In the genomic region with DNA sequence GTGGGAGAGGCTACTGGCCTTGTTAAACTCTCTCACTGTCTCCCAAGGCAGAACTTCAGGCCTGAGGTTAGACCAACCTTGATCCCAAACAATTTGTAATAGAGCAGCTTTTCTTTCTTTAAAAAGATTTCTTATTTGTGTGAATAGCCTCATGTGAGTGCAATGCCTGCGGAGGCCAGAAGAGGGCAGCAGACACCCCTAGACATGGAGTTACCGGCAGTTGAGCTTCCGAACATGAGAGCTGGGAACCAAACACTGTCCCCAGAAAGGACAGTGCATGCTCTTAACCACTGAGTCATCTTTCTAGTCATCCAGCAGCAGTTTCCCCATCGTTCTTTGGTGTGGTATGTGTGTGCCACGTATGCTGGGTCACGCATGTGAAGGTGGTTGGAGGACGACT, we compare ENCODE assay signal across 13 mouse cellular contexts. TPM values are rescaled to one million over a fixed set of nuclear protein-coding genes. Genes with fewer than 3 reads are reported as not detected.
DNase-seq lines count a peak whose midpoint lies in the region; ATAC-seq and TF ChIP-seq lines count a peak whose summit lies in the region.
"Had no signal": no experiment of that assay in that cellular context is flagged by ENCODE, and none has a peak within 500 bp of the region (broad histone marks: within the 10 kb centered on the region; RNA-seq: fewer than 3 reads in every experiment).

No protein-coding gene starts in this region.

- no peak overlapping the region for H3K9ac ChIP-seq in lung, embryonic 15.5 days
- no peak overlapping the region for H3K9ac ChIP-seq in intestine, postnatal 0 days (ENCODE audit: low read depth, low read length)
- no peak overlapping the region for H3K9ac ChIP-seq in stomach, embryonic 15.5 days
- H3K9ac ChIP-seq: hindbrain, embryonic 12.5 days had no signal

- DNase-seq in cerebellum, adult 2 months: no peak
- no peak for DNase-seq in cerebellum, adult 11-12 months
- DNase-seq in lung, adult 18-20 months: no peak
- DNase-seq in cerebellum, postnatal 14 days: no peak
- DNase-seq: cerebellum, adult 9-10 months; right cerebral cortex, postnatal 4 days had no signal

- WGBS in cerebellum, adult 2 months: 93% methylated on average over 7 of the region's 7 CpGs
- WGBS in lung, embryonic 15.5 days: 90% methylated on average over 7 of the region's 7 CpGs
- WGBS in intestine, postnatal 0 days: 93% methylated on average over 7 of the region's 7 CpGs
- 93% methylated on average over 7 of the region's 7 CpGs for WGBS in stomach, embryonic 15.5 days

- no peaks in the 10 kb centered on the region for H3K4me1 ChIP-seq in cerebellum, adult 2 months (ENCODE audit: control insufficient read depth, insufficient read depth, low read length)
- peaks cover 17% of the 10 kb centered on the region for H3K4me1 ChIP-seq in lung, embryonic 15.5 days
- peaks cover 2% of the 10 kb centered on the region; the same call in 1 of the 2 replicates for H3K4me1 ChIP-seq in intestine, postnatal 0 days (replicated peaks; ENCODE audit: control insufficient read depth, insufficient read depth, low read length)
- peaks cover 15% of the 10 kb centered on the region for H3K4me1 ChIP-seq in stomach, embryonic 15.5 days
- H3K4me1 ChIP-seq: hindbrain, embryonic 12.5 days had no signal

- no peaks in the 10 kb centered on the region for H3K36me3 ChIP-seq in lung, embryonic 15.5 days
- H3K36me3 ChIP-seq in intestine, postnatal 0 days (ENCODE audit: control insufficient read depth, insufficient read depth): no peaks in the 10 kb centered on the region
- no peaks in the 10 kb centered on the region for H3K36me3 ChIP-seq in stomach, embryonic 15.5 days
- H3K36me3 ChIP-seq: hindbrain, embryonic 12.5 days had no signal

- no peak for TF ChIP-seq POLR2A in cerebellum, adult 2 months (IDR thresholded peaks at IDR 0.05; ENCODE audit: borderline replicate concordance, insufficient read depth, low read length)

- H3K4me2 ChIP-seq in lung, embryonic 15.5 days: no peak overlapping the region
- H3K4me2 ChIP-seq in intestine, postnatal 0 days (replicated peaks; ENCODE audit: low read depth): no peak overlapping the region
- no peak overlapping the region for H3K4me2 ChIP-seq in stomach, embryonic 15.5 days
- H3K4me2 ChIP-seq: hindbrain, embryonic 12.5 days had no signal

- peak; percentile 53; the same call in 1 of the 2 replicates for TF ChIP-seq CTCF in cerebellum, adult 2 months (IDR thresholded peaks at IDR 0.05; ENCODE audit: borderline replicate concordance, insufficient read depth, low read depth, low read length)
- peak; percentile 68 for TF ChIP-seq CTCF in intestine, postnatal 0 days (IDR thresholded peaks at IDR 0.05; ENCODE audit: low read depth)

- no peaks in the 10 kb centered on the region for H3K9me3 ChIP-seq in lung, embryonic 15.5 days
- no peaks in the 10 kb centered on the region for H3K9me3 ChIP-seq in intestine, postnatal 0 days (ENCODE audit: control insufficient read depth)
- H3K9me3 ChIP-seq in stomach, embryonic 15.5 days: no peaks in the 10 kb centered on the region
- H3K9me3 ChIP-seq: hindbrain, embryonic 12.5 days had no signal

- no peak overlapping the region for H3K4me3 ChIP-seq in cerebellum, adult 2 months (replicated peaks; ENCODE audit: insufficient read depth, low read depth, low read length)
- no peak overlapping the region for H3K4me3 ChIP-seq in lung, embryonic 15.5 days
- H3K4me3 ChIP-seq in intestine, postnatal 0 days (ENCODE audit: low read depth, low read length): no peak overlapping the region
- H3K4me3 ChIP-seq in stomach, embryonic 15.5 days (replicated peaks): no peak overlapping the region
- H3K4me3 ChIP-seq: hindbrain, embryonic 12.5 days; megakaryocyte, embryonic 14.5 days had no signal

- H3K27me3 ChIP-seq in cerebellum, adult 2 months (ENCODE audit: control insufficient read depth, insufficient read depth, low read length): no peaks in the 10 kb centered on the region
- H3K27me3 ChIP-seq in lung, embryonic 15.5 days: no peaks in the 10 kb centered on the region
- no peaks in the 10 kb centered on the region for H3K27me3 ChIP-seq in intestine, postnatal 0 days (replicated peaks; ENCODE audit: control insufficient read depth, insufficient read depth, low read length)
- H3K27me3 ChIP-seq in stomach, embryonic 15.5 days (replicated peaks): no peaks in the 10 kb centered on the region
- H3K27me3 ChIP-seq: hindbrain, embryonic 12.5 days had no signal

- no peak for ATAC-seq in lung, embryonic 15.5 days (ENCODE audit: borderline replicate concordance, extremely low read depth, low FRiP score, low TSS enrichment)
- no peak for ATAC-seq in intestine, postnatal 0 days
- ATAC-seq in stomach, embryonic 15.5 days (ENCODE audit: insufficient read depth, low FRiP score, low read depth): no peak
- ATAC-seq in cerebellum, adult (ENCODE audit: insufficient number of reproducible peaks, low FRiP score, low TSS enrichment): no peak

- no peak overlapping the region for H3K27ac ChIP-seq in cerebellum, adult 2 months (ENCODE audit: insufficient read depth, low read length)
- peak overlapping the region; percentile 88 for H3K27ac ChIP-seq in lung, embryonic 15.5 days
- peak overlapping the region; percentile 35; the same call in 1 of the 2 replicates for H3K27ac ChIP-seq in intestine, postnatal 0 days (ENCODE audit: low read depth, low read length)
- peak overlapping the region; percentile 68 for H3K27ac ChIP-seq in stomach, embryonic 15.5 days
- H3K27ac ChIP-seq: hindbrain, embryonic 12.5 days had no signal

RNA-seq across cellular contexts. Expression of a gene that starts 10.1 kb away (rescaled TPM):
- 203 and 218 TPM in 2 replicates for polyA plus RNA-seq in cerebellum, adult 2 months (2012; rRNA removed)
- 149 and 169 TPM in 2 replicates for polyA plus RNA-seq in lung, embryonic 15.5 days (2015; fragmentation: Nextera tagmentation; extraction: Ambion mirVana)
- 14.5 and 16.2 TPM in 2 replicates for polyA plus RNA-seq in intestine, postnatal 0 days (2015; fragmentation: Nextera tagmentation; extraction: Ambion mirVana)
- 43.9 and 48.5 TPM in 2 replicates for polyA plus RNA-seq in stomach, embryonic 15.5 days (2015; fragmentation: Nextera tagmentation; extraction: Ambion mirVana)

RNA-seq across cellular contexts. Expression of a gene that starts 11.5 kb away (rescaled TPM):
- polyA plus RNA-seq in cerebellum, adult 2 months (2012; rRNA removed): 54.9 and 56.3 TPM in 2 replicates
- polyA plus RNA-seq in lung, embryonic 15.5 days (2015; fragmentation: Nextera tagmentation; extraction: Ambion mirVana): 74.4 and 75.2 TPM in 2 replicates
- 43.2 and 44.0 TPM in 2 replicates for polyA plus RNA-seq in intestine, postnatal 0 days (2015; fragmentation: Nextera tagmentation; extraction: Ambion mirVana)
- polyA plus RNA-seq in stomach, embryonic 15.5 days (2015; fragmentation: Nextera tagmentation; extraction: Ambion mirVana): 64.7 and 70.9 TPM in 2 replicates

RNA-seq across cellular contexts. Expression of a gene that starts 34.3 kb away (rescaled TPM):
- polyA plus RNA-seq in cerebellum, adult 2 months (2012; rRNA removed): 6.1 and 6.3 TPM in 2 replicates
- polyA plus RNA-seq in lung, embryonic 15.5 days (2015; fragmentation: Nextera tagmentation; extraction: Ambion mirVana): 6.6 and 7.5 TPM in 2 replicates
- polyA plus RNA-seq in intestine, postnatal 0 days (2015; fragmentation: Nextera tagmentation; extraction: Ambion mirVana): 4.6 and 5.7 TPM in 2 replicates
- 6.2 and 6.9 TPM in 2 replicates for polyA plus RNA-seq in stomach, embryonic 15.5 days (2015; fragmentation: Nextera tagmentation; extraction: Ambion mirVana)

RNA-seq across cellular contexts. Expression of a gene that starts 34.9 kb away (rescaled TPM):
- polyA plus RNA-seq in cerebellum, adult 2 months (2012; rRNA removed): 177 and 191 TPM in 2 replicates
- polyA plus RNA-seq in lung, embryonic 15.5 days (2015; fragmentation: Nextera tagmentation; extraction: Ambion mirVana): 131 and 139 TPM in 2 replicates
- 1,079 and 1,142 TPM in 2 replicates for polyA plus RNA-seq in intestine, postnatal 0 days (2015; fragmentation: Nextera tagmentation; extraction: Ambion mirVana)
- polyA plus RNA-seq in stomach, embryonic 15.5 days (2015; fragmentation: Nextera tagmentation; extraction: Ambion mirVana): 132 and 159 TPM in 2 replicates

RNA-seq across cellular contexts. Expression of a gene that starts 39.2 kb away (rescaled TPM):
- polyA plus RNA-seq in cerebellum, adult 2 months (2012; rRNA removed): 0.25 and 0.30 TPM in 2 replicates
- polyA plus RNA-seq in lung, embryonic 15.5 days (2015; fragmentation: Nextera tagmentation; extraction: Ambion mirVana): not detected in 2 replicates
- not detected in 2 replicates for polyA plus RNA-seq in intestine, postnatal 0 days (2015; fragmentation: Nextera tagmentation; extraction: Ambion mirVana)
- polyA plus RNA-seq in stomach, embryonic 15.5 days (2015; fragmentation: Nextera tagmentation; extraction: Ambion mirVana): not detected in 2 replicates
- polyA plus RNA-seq: C2C12; hindbrain, embryonic 12.5 days had no signal
